Mouse (Mus musculus): ENCODE data around the gene Npb.

The Npb gene

DNA sequence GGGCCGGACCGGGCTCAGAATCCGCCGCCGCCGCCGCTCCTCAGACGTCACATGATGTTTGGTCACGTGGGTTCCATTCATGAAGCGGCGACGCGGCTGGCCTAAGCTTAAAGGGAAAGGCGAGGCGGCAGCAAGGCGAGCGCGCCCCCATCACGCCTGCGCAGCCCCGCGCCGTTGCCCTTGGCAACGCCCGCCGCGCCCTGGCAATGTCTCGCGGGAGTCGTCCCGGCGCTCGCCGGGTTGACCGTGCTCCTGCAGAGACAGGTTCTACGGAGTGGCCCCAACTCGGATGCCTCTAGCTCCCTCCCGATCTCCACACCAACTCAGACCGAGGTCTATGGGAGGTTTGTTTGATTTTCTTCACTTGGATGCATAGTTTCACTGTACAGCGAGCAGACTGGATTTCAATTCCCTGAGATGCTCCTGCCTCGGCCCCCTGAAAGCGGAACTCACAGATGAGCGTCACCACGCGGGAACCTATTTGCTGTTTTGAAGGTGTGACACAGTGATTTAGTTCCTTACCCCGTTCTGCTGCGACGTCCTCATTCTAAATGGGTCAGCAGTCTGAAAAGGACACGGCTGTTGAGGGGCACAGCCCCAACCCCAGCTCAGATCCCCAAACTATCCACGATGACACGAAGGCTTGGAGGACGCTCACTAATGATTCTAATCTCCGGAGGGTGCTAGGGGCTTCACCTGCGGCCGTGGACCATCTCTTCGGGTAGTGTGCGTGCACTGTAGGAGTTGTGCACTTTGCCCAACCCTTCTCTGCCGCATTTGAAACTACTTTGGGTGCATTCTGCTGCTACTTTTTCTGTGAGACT is 25.5 kb downstream of the Npb start, which contains the start of gene Mafg:
Gene Mafg, minus strand, starts transcription at position 81 of the 824 bp plus-strand sequence.
- peak; percentile 82 to 90 for DNase-seq

DNA sequence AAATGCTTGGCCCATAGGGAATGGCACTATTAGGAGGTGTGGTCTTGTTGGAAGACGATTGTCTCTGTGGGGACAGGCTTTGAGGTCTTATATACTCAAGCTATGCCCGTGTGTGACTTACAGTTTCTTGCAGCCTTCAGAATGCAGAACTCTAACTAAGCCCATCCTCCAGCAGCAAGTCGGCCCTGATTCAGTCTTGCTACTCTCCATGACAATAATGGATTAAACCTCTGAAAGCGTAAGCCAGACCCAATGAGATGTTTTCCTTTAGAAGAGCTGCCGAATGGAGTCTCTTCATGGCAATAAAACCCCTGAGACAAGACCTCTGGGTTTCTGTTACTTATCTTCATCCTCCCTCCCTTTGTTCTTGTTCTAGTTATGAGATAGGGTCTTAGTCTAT is 26.5 kb downstream of the Npb start:
- no peak for DNase-seq

DNA sequence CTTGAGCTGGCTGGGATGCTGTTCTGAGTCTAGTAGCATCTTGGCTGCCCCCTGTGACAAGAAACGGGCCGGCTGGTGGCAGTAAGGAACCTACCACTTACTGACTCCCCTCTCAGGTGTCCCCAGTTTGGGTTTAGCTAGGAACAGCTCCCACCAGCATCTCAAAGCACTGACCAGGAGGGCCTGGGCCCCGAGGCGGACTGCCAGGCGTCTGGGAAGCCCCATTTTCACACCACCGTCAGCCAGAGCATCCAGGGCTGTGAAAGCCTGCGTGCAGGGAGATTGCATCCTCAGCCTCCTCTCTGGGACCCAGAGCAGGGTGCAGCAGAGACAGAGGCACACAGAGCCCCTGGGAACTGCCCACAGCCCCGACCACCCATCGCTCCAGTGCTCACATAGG is 33.0 kb downstream of the Npb start:
- DNase-seq, result no peak

DNA sequence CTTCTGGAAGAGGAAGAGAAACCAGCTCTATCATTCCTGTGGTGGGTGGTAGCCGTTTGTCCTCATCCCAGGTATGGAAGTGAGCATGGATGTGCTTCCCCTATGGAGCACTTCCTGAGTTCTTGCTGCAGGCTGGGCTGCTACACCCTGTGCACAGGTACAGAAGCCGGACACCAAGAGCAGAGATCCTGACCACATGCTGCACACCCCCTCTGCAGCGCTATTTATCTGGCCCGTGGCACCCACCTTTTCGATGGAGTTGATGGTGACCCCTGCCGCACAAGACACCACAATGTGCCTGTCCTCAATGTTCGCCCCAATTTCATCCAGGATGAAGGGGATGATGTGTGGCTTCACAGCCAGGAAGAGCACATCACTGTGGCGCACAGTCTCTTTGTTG is 33.6 kb downstream of the Npb start:
- DNase-seq, result no peak

DNA sequence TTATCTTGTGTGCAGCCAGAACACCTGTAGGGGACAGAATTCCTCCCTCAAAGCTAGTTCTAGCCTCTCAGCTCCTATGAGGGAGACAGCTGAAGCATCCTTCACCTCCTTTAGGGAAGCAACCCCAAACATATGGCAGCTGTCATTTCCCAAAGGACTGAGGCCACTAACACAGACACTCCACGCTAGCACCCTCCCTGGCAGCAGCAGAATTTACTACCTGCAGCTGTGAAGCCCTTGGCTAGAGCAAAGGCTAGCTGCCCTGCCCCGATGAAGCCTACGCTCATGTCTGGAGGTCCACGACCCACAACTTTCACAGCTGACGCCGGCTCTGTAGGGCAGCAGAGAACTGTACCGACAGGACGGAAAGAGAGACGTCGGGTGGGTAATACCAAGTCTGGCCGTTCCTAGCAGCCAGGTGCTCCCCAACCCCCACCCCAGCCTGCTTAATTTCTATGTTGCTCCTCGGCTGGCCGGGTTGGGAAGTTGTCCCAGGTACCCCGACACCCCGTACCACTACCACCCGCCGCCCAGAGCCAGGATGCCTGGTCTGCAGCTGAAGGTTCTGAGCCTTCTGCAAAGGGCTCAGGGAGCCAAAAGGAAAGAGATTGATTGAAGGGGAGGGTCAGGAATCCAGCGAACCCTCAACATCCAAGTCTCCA is 34.8 kb downstream of the Npb start:
- DNase-seq, result peak in 1 of 2 experiments; percentile 47

DNA sequence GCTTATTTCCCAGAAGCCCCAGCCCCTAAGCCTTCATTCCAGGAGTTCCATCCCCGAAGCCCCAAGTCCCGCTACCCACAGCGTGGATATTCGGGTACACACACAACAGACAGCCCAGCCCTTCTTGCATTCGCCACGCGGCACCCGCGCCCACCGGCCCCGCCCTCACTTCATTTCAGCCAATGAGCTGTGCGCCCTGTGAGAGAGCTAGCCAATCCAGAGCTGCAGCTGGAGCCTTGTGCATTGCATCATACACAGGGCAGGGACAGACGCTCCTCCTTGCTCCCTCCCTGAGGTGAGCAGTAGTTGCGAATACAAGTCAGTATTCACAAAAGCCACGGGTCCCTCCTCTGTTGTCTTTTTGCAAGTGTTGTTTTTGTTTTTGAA is 35.3 kb downstream of the Npb start, which contains the start of gene Pycr1:
Gene Pycr1, minus strand, starts transcription at position 169 of the 387 bp plus-strand sequence.
- DNase-seq, result peak; percentile 94

DNA sequence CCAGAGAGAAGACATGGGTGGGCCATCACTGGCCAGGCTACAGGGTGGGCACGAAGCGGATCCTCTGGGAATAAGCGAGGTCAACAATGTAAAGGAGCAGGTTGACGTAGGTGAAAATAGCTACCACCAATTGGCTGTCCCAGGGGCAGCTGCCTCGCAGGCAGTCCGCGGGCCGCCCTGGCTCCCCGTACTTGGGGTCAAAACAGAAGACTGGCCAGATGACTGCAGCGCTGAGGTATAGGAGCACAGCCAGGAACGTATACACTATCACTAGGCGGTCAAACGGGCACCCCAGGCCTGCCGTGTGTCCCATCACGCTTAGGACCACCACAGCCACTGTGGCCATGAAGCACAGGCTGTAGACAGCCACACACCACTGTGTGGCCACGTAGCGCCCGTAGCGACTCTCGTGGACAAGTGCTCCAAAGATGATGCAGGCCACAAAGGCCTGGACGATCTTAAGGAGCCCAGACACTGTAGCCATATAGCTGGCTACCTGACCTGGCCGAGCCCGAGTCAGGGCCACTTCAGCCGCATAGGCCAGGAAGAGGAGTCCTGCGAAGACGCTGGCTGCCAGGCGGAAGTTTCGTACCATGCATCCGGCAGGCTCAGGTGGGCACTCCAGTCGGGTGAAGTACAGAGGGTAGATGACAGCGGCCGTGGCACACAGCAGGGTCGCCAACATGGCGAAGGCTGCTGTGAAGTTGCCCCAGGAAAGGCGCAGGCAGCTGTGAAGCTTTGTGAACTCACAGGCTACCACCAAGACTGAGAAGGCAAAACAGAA is 39.0 kb downstream of the Npb start:
- no peak for DNase-seq

DNA sequence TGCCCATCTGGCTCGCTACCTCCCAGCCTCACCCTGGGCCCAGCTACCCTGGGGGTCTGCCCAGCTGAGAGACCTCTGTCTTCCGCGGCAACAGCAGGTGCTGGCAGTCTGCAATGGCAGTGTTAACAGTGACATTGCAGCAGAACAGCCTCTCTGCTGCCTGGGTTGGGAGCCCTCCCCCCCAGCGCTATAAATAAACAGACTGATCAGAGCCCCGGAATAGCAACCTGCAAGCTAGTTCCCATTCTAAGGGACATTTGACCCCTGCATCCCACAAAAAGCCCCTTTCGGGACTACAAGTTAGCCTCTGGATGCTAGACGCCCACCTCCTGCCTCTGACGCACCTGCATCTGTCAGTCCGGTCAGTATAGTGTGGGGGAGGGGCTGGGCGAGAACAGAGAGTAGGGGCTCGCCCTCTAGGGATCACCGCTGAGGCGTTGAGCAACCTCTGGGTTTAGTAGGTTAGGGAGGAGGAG is 39.8 kb downstream of the Npb start, which contains the start of gene Myadml2:
Gene Myadml2, minus strand, starts transcription at position 158 of the 476 bp plus-strand sequence.
- DNase-seq, result peak; percentile 52 to 60

DNA sequence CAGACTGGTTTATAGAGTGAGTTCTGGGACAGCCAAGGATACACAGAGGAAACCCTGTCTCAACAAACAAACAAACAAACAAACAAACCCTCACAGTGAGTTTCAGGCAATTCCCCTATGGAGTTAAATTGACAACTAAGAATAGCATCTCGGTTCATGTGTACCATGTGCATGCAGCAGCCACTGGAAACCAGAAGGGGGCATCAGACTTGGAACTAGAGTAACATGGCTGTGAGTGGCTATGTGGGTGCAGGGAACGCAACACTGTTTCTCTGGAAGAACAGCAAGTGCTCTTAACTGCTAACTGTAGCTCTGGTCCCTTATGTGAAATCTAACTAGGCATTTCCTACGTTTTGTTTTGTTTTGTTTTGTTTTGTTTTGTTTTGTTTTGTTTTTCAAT is 43.6 kb downstream of the Npb start:
- DNase-seq, result no peak

DNA sequence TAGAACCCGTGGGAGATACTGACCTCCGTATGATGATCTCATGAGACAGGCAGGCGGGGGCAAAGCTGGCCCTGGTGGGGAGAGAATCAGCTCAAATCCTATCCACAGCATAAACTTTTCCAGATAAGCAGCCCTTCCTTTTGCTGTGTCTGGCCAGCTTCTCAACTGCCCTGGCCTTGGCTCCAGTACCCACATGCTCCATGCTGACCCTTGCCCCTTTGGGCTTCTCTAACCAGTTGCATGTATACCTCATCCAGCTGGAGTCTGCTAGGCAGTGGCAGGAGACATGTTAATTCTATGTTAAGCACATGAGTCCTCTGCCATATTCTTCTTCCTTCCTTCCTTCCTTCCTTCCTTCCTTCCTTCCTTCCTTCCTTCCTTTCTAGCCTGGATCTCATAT is 46.5 kb downstream of the Npb start:
- DNase-seq, result no peak

DNA sequence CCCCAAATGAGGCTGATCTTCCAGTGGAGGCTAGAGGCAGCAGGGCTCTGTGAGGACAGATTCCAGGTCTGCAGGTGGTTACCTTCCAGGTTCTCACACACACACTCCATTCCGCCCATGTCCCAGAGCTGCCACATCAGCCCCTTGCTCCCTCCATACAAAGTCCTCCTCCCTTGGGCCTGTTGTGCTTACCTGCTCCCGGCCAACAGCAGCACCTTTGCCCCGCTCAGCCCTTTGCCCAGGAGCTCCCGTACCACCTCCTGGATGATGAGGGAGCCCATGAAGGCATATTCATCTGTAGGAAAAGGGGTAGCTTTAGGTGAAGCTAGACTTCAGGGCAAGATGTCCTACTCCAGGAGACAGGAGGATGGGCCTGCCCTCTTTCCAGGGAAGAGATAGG is 49.0 kb downstream of the Npb start:
- no peak for DNase-seq

Data from thymus, postnatal 36 days (tissue).